Mouse (Mus musculus): Measurements from ENCODE around the gene Chac1. TPM values are rescaled to one million over a fixed set of nuclear protein-coding genes. Genes with fewer than 3 reads are reported as not detected.

The Chac1 gene
- polyA plus RNA-seq, 1 experiment: 1.5 TPM

DNA sequence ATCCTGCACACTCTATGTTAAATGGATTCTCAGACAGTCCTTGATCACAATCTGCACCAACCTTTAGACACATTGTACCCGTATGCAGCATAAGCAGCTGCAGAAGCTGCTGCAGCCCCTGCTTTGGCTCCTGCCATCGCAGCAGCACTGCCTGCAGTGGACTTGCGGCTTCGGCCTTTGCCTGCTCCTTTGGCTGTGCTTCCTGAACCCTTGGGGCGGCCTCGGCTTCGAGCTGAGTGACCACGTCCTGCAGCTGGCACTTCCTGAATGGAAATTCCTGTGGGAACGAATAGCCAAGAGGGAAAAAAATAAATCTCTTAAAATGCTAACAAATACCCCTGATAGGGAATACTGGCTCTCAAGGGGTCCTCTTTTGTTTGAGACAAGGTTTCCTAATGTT, 26.3 kb downstream of the Chac1 start:
- DNase-seq (ENCODE audit: low spot score): peak; percentile 6

DNA sequence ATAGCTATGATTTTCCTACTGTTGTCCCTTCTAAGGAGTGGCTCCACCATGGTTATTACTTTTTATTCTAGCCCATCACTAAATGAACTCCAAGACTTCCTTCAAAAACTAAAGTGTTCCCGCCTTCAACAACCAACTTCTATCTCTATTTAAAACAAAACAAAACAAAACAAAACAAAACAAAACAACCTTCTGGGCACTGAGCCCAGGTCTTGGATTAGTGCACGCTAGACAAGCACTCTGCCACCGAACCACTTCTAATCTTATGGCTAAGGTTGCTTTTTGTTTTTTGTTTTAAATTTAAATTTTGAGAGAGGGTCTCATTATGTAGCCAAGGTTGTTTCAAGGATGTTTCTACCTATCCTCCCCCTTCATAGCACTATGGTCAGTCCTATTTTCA, 26.8 kb downstream of the Chac1 start:
- no peak for DNase-seq (ENCODE audit: low spot score)

DNA sequence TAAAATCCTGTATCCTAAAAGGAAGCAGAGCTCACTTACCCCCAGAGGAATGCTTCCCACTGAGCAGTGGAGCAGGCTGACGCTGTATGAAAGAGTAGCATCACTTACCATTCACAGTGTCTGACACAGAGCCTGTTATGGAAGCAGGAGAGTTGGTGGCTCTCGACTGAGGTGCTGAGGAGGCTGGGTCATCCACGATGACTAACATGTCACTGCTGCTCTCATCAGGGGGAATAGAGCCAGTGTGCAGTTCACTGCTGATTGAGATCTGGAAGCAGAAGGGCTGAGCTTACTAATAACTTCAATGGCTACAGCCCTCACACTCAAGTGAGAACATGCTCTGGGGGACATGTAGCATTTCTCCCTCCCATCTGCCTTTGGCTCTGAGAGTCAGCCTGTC, 28.4 kb downstream of the Chac1 start:
- DNase-seq (ENCODE audit: low spot score): no peak

DNA sequence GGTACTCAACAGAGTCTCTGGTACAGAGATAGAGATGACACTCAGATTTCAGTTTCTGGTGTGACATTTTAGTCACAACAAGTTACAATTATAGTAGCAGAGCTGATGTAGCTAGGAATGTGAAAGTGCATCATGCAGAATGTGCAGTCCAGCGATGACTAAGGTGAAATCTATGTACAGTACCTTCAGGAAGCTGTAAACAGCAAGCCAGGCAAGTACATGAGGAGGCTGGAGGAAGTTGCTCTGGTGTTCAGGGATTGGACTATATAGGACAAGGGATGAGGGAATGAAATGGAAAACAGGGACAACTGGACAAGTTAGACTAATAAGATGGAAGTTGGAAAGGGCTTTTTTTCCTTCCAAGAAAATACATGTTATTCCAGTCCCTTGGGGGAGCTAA, 37.2 kb downstream of the Chac1 start:
- no peak for DNase-seq (ENCODE audit: low spot score)

DNA sequence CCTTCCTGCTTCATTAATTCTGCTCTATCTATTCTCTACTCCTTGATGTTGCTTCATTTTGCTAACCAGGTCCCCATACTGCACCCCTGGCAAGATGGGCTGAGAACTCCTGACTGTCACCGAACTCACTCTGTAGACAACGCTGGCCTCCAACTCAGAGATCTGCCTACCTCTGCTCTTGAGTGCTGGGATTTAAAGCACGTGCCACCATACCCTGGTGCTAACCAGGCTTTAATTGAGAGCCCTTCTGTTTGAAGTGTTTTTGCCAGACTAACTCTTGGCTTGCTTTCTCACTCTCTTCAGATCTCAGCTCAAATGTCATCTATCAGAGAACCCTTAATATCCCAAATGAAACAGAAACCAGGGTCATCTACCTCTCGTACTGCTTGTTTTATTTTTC, 39.0 kb downstream of the Chac1 start:
- no peak for DNase-seq (ENCODE audit: low spot score)

DNA sequence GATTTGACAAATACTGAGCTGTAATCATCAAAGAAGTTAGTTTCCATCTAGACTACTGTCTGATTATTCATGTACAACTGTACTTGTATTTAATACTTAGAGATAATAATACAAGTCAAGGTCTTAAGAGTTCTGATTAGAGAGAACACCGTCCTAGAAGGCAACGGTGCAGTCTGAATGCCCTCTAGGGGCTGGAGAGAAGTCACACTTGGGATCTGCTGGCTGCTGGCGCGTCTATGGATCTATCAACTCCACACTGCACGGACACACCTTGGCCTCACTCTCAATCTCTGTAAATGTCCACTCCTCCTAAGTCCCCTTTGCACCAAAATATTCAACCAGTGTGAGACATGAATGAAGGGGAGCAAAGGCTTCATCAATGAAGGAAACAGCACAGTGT, 47.2 kb downstream of the Chac1 start:
- no peak for DNase-seq (ENCODE audit: low spot score)

DNA sequence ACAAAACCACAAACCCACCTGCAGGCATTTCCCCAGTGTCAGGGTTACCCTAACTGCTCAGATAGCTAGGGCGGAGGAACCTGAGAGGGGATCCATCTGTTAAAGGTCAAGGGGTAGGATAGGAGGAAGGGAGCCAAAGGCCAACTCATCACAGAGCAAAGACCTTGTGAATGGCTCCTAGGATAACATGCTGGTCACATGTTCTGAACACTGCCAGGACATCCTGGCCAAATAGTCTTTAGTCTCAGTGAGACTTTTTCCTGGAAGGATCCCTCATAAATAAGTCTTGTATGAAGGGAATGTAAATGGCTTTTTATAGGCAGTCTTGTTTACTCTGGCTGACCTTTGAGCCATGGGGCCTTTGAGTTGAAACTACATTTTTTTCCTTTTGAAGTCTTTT, 47.6 kb downstream of the Chac1 start:
- no peak for DNase-seq (ENCODE audit: low spot score)

DNA sequence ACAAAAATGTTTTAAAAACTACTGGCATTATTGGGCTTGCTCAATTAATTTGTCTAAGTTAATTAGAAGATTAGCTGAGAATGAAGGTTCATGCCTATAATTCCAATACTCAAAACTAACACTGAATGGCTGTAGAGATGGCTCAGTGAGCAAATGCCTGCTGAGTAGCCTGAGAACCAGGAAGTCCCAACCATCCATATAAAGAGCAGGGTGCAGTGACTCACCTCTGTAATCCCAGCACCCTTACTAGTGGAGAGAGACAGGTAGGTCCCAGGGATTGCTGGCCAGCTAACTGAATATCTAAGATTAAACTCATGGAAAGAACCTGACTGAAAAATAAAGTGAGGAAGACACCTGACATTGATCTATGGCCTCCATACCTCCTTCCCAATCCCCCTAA, 48.3 kb downstream of the Chac1 start:
- no peak for DNase-seq (ENCODE audit: low spot score)

Other genes with a start within 250 kb of the Chac1 start
- 1.6 and 2.5 TPM in 2 replicates for gene Rad51, start 238.4 kb upstream of the Chac1 start, polyA plus RNA-seq (2012; rRNA removed)
- 27.0 and 27.9 TPM in 2 replicates for gene Rmdn3, start 194.2 kb upstream of the Chac1 start, polyA plus RNA-seq (2012; rRNA removed)
- gene Gchfr, start 183.5 kb upstream of the Chac1 start, polyA plus RNA-seq (2012; rRNA removed): 0.54 and 0.80 TPM in 2 replicates
- gene Gm14137, start 176.7 kb upstream of the Chac1 start, polyA plus RNA-seq (2012; rRNA removed): not detected in 2 replicates
- gene Zfyve19, start 142.6 kb upstream of the Chac1 start, polyA plus RNA-seq (2012; rRNA removed): 49.1 and 55.7 TPM in 2 replicates
- 30.1 and 32.4 TPM in 2 replicates for gene Dnajc17, start 142.4 kb upstream of the Chac1 start, polyA plus RNA-seq (2012; rRNA removed)
- 0.72 and 1.4 TPM in 2 replicates for gene Ppp1r14d, start 121.3 kb upstream of the Chac1 start, polyA plus RNA-seq (2012; rRNA removed)
- 157 and 160 TPM in 2 replicates for gene Spint1, start 113.9 kb upstream of the Chac1 start, polyA plus RNA-seq (2012; rRNA removed)
- 31.2 and 34.1 TPM in 2 replicates for gene Rhov, start 80.0 kb upstream of the Chac1 start, polyA plus RNA-seq (2012; rRNA removed)
- 15.9 and 17.9 TPM in 2 replicates for gene Vps18, start 62.5 kb upstream of the Chac1 start, polyA plus RNA-seq (2012; rRNA removed)
- 5.5 and 6.4 TPM in 2 replicates for gene Dll4, start 25.4 kb upstream of the Chac1 start, polyA plus RNA-seq (2012; rRNA removed)
- 11.1 and 13.1 TPM in 2 replicates for gene Ino80, start 126.5 kb downstream of the Chac1 start, polyA plus RNA-seq (2012; rRNA removed)
- 3.1 TPM in 2 replicates for gene Exd1, start 196.4 kb downstream of the Chac1 start, polyA plus RNA-seq (2012; rRNA removed)
- 133 and 134 TPM in 2 replicates for gene Chp1, start 196.5 kb downstream of the Chac1 start, polyA plus RNA-seq (2012; rRNA removed)

Data from urinary bladder, adult 2 months (tissue).